17 mouse cellular contexts compared by ENCODE assay signal in genomic region chr10:91234709-91235108, GRCm38 (mm10).
"Had no signal": no experiment of that assay in that cellular context is flagged by ENCODE, and none has a peak within 500 bp of the region (broad histone marks: within the 10 kb centered on the region; RNA-seq: fewer than 3 reads in every experiment).

No protein-coding gene starts in this region.

- ATAC-seq: liver, embryonic 12.5 days had no signal

- H3K9ac ChIP-seq: liver, embryonic 12.5 days; lung, embryonic 14.5 days; neural tube, embryonic 12.5 days had no signal

- H3K9me3 ChIP-seq: liver, embryonic 12.5 days; midbrain, embryonic 10.5 days; neural tube, embryonic 12.5 days had no signal

- H3K4me2 ChIP-seq: liver, embryonic 12.5 days; lung, embryonic 14.5 days; neural tube, embryonic 12.5 days had no signal

- DNase-seq: kidney, adult 11 months; kidney, adult 9 months; kidney, postnatal 36 days; layer of hippocampus, adult 9-11 months; layer of hippocampus, postnatal 36 days; left cerebral cortex, postnatal 4 days; lung, embryonic 14.5 days; lung, postnatal 14 days; midbrain, embryonic 14.5 days; retina, postnatal 1 day; right cerebral cortex, postnatal 4 days; spleen, adult 18-20 months; thymus, postnatal 4 days had no signal

- H3K27me3 ChIP-seq: liver, embryonic 12.5 days; neural tube, embryonic 12.5 days had no signal

- H3K36me3 ChIP-seq: liver, embryonic 12.5 days; midbrain, embryonic 10.5 days; neural tube, embryonic 12.5 days had no signal

- H3K4me1 ChIP-seq: liver, embryonic 12.5 days had no signal

- H3K4me3 ChIP-seq: liver, embryonic 12.5 days; midbrain, embryonic 10.5 days; neural tube, embryonic 12.5 days had no signal

- H3K27ac ChIP-seq: kidney, postnatal 0 days; liver, embryonic 12.5 days; midbrain, embryonic 10.5 days; neural tube, embryonic 12.5 days had no signal
